Mouse (Mus musculus) stomach, postnatal 0 days (tissue): ENCODE data around the gene Hoxc5. TPM values are rescaled to one million over a fixed set of nuclear protein-coding genes. Genes with fewer than 3 reads are reported as not detected.

Experiments
- ATAC-seq: fragments of 200-750 bp; cut with Nextera tagmentation; 2 replicates; pipeline ENCODE4 v1.8.0; 2017; ENCODE audit not compliant: low FRiP score, low TSS enrichment
- DNase-seq: peaks from one replicate; pipeline ENCODE4 v3.0.0-alpha.2; 2016; ENCODE audit warnings: low spot score
- H3K27ac ChIP-seq: fragments of 300-500 bp; sonication (generic); replicated peaks from 2 replicates; pipeline ENCODE4 v1.5.1; 2014; ENCODE audit warnings: mild to moderate bottlenecking, control low read depth
- H3K27me3 ChIP-seq: fragments of 300-500 bp; sonication (generic); 2 replicates; pipeline ENCODE4 v1.6.1; 2014; ENCODE audit warnings: low read length; ENCODE audit not compliant: control insufficient read depth, insufficient read depth
- H3K36me3 ChIP-seq: fragments of 300-500 bp; sonication (generic); 2 replicates; pipeline ENCODE4 v1.6.1; 2014; ENCODE audit warnings: low read length, mixed read lengths; ENCODE audit not compliant: control insufficient read depth, insufficient read depth
- H3K4me1 ChIP-seq: fragments of 300-500 bp; sonication (generic); replicated peaks from 2 replicates; pipeline ENCODE4 v1.6.1; 2014; ENCODE audit warnings: antibody characterized with exemption; ENCODE audit not compliant: control insufficient read depth, insufficient read depth
- H3K4me2 ChIP-seq: fragments of 300-500 bp; sonication (generic); replicated peaks from 2 replicates; pipeline ENCODE4 v1.6.1; 2014; ENCODE audit warnings: low read depth, mild to moderate bottlenecking, control low read depth, moderate library complexity
- H3K4me3 ChIP-seq: fragments of 300-500 bp; sonication (generic); 2 replicates; pipeline ENCODE4 v1.5.1; 2014; ENCODE audit warnings: low read depth, low read length, control low read depth
- H3K9ac ChIP-seq: fragments of 300-500 bp; sonication (generic); 2 replicates; pipeline ENCODE4 v1.6.1; 2014; ENCODE audit warnings: mild to moderate bottlenecking, low read length, control low read depth, mixed read lengths
- H3K9me3 ChIP-seq: fragments of 300-500 bp; sonication (generic); 2 replicates; pipeline ENCODE4 v1.6.1; 2016; ENCODE audit warnings: low read length; ENCODE audit not compliant: control insufficient read depth
- CTCF ChIP-seq: IDR thresholded peaks from 2 replicates; pipeline ENCODE4 v1.5.1; 2016; ENCODE audit warnings: antibody characterized with exemption, low read depth, mild to moderate bottlenecking, moderate library complexity
- EP300 ChIP-seq: optimal IDR thresholded peaks from 2 replicates; pipeline ENCODE3; 2016; ENCODE audit warnings: antibody characterized with exemption
- WGBS: fragments of 180-500 bp; shearing (Covaris S2); extraction: QIAGEN DNeasy Blood & Tissue Kit; methylation state at CpG from one replicate; pipeline ENCODE4 v1.1.7; 2014; 5-methylcytosine and 5-hydroxymethylcytosine counted together
- polyA plus RNA-seq: library from polyadenylated mRNA; unstranded; fragments of >200 nt; fragmentation: Nextera tagmentation; extraction: Ambion mirVana; gene quantifications from 2 replicates; pipeline ENCODE4 v1.2.1, GENCODE M21; 2015

Hoxc5 gene
- polyA plus RNA-seq, 1 experiment from 2014 or later, result 18.0 TPM

DNA sequence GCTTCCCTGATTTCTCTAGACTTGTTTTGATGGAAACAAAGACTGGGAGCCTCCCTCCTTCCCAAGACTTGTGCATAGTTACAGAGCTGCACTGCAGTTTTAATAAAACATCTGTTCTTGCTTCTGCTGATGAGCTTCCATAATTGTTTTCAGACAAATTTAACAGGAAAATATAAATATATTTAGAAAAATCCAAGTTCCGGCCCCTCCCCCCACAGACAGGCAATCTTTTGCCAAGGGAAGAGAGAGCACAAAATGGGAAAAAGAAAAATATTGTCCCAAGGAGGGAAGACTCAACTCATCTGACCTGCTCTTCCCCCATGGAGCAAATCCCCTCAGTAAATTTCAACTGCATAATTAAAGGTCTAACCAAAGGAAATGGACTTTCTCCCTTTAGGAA is 39.1 kb downstream of the Hoxc5 start:
- DNase-seq (no peak), ATAC-seq (no peak)
- TF ChIP-seq CTCF, result no peak
- no peak for TF ChIP-seq EP300
- Histone ChIP-seq H3K27ac (peak overlapping the region; percentile 75), H3K36me3 (no peaks in the 10 kb centered on the region), H3K4me2 (peak overlapping the region; percentile 26; the same call in 1 of the 2 replicates), H3K27me3 (peaks cover 16% of the 10 kb centered on the region; the same call in 1 of the 2 replicates), H3K9me3 (no peaks in the 10 kb centered on the region), H3K4me1 (no peaks in the 10 kb centered on the region), H3K4me3 (no peak overlapping the region), H3K9ac (no peak overlapping the region)
- WGBS, result 8% methylated on average over 1 of the region's 1 CpGs

- ATAC-seq, result no peak
- Histone ChIP-seq H3K9me3 (no peaks in the 10 kb centered on the region), H3K4me3 (peak overlapping the region; percentile 41), H3K27ac (peak overlapping the region; percentile 80), H3K4me2 (peak overlapping the region; percentile 52), H3K9ac (peak overlapping the region; percentile 66), H3K36me3 (no peaks in the 10 kb centered on the region), H3K4me1 (no peaks in the 10 kb centered on the region), H3K27me3 (peaks cover 14% of the 10 kb centered on the region; the same call in 1 of the 2 replicates)
- 8% methylated on average over 27 of the region's 27 CpGs for whole genome bisulfite sequencing
- no peak for DNase-seq
- TF ChIP-seq CTCF (no peak), EP300 (no peak)
These were observed 42.2 kb downstream of the Hoxc5 start for GRCm38 (mm10) chr15:103009265-103010111.

GRCm38 (mm10) chr15:103010112-103010846 is 43.0 kb downstream of the Hoxc5 start:
- H3K27ac ChIP-seq, result peak overlapping the region; percentile 80
- no peak for ATAC-seq
- H3K4me2 ChIP-seq, result peak overlapping the region; percentile 52
- peak overlapping the region; percentile 66 for H3K9ac ChIP-seq
- no peaks in the 10 kb centered on the region for H3K9me3 ChIP-seq
- no peaks in the 10 kb centered on the region for H3K4me1 ChIP-seq
- H3K36me3 ChIP-seq, result no peaks in the 10 kb centered on the region
- no peak for DNase-seq
- peak overlapping the region; percentile 41 for H3K4me3 ChIP-seq
- no peak for TF ChIP-seq CTCF
- no peak for TF ChIP-seq EP300
- H3K27me3 ChIP-seq, result peaks cover 14% of the 10 kb centered on the region; the same call in 1 of the 2 replicates
- 14% methylated on average over 31 of the region's 31 CpGs for WGBS

DNA sequence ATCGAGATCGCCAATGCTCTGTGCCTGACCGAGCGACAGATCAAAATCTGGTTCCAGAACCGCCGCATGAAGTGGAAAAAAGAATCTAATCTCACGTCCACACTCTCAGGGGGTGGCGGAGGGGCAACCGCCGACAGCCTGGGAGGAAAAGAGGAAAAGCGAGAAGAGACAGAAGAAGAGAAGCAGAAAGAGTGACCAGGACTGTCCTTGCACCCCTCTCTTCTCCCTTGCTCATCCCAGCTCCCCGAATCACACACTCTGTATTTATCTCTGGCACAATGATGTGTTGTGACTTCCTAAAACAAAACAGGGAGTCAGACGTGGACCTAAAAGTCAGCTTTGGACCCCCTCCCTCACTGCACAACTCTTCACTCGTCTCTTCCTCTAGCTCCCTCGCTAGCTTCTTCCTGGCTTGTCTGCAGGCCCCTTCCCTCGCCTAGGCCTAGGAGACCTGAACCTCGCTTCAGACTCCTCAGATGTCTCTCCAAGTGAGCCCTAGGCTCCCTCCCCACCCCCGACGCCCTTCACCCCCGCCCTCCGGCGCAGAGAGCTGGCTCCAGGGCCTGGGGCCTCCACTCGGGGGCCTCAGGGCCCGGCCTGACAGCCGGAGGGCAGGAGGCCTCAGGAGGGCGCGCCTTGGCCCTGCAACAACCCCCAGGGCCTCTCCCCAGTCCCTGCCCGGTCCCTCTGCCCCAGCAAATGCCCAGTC is 43.8 kb downstream of the Hoxc5 start:
- Histone ChIP-seq H3K27ac (peak overlapping the region; percentile 80), H3K36me3 (no peaks in the 10 kb centered on the region), H3K4me2 (peak overlapping the region; percentile 52), H3K9me3 (no peaks in the 10 kb centered on the region), H3K9ac (peak overlapping the region; percentile 66), H3K4me1 (no peaks in the 10 kb centered on the region), H3K27me3 (peaks cover 14% of the 10 kb centered on the region; the same call in 1 of the 2 replicates), H3K4me3 (peak overlapping the region; percentile 41)
- no peak for ATAC-seq
- no peak for DNase-seq
- no peak for TF ChIP-seq EP300
- no peak for TF ChIP-seq CTCF
- 21% methylated on average over 27 of the region's 28 CpGs for WGBS

DNA sequence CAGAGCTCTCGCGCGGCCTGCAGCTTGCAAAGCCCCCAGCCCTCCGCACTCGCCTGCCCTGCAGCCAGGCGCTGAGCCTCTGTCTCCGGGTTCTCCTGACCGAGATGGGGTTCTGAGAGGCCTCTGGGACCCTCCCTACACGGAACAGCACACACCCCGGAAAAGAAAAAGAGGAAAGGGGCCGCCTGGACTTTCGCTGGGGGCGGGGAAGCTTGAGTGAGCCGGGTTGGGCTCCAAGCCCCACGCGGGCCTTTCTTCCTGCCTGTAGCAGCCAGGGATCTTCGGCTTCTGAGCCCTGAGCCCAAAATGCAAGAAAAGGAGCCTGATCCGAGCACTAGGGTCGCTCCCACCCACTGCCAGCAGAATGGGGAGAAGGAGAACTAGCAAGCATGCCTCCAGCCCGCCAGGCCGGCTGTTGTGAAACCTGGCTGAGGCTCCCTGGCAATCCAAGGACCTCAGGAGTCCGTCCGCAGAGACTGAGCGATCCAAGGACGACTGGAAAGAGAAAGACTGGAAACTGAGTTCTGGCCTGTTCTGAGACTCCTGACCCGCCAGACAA is 44.8 kb downstream of the Hoxc5 start:
- Histone ChIP-seq H3K27me3 (0 out of 2 replicates have a peak, but pooled peaks cover 6% of the 10 kb centered on the region), H3K9ac (peak overlapping the region; percentile 54), H3K27ac (peak overlapping the region; percentile 78), H3K4me1 (no peaks in the 10 kb centered on the region), H3K36me3 (no peaks in the 10 kb centered on the region), H3K4me3 (peak overlapping the region; percentile 31), H3K9me3 (no peaks in the 10 kb centered on the region), H3K4me2 (peak overlapping the region; percentile 45)
- 26% methylated on average over 26 of the region's 26 CpGs for WGBS
- TF ChIP-seq EP300, result no peak
- no peak for TF ChIP-seq CTCF
- ATAC-seq (no peak), DNase-seq (no peak)
